Mouse (Mus musculus): Measurements from ENCODE around the gene Calm4. TPM values are rescaled to one million over a fixed set of nuclear protein-coding genes. Genes with fewer than 3 reads are reported as not detected.
A peak's percentile ranks its signal among the peaks of the same experiment; 100 is the strongest.
"Not testable (repeated sequence)": the region's sequence is repeated elsewhere in the genome, so short reads cannot be mapped to it uniquely, and the experiment has no call there.

The Calm4 gene
- polyA plus RNA-seq, 1 experiment from 2014 or later: not detected

GRCm38 (mm10) chr13:3807131-3807827 lies 30.3 kb upstream of the Calm4 start:
- ATAC-seq (ENCODE audit: low read depth): no peak
- H3K4me3 ChIP-seq (ENCODE audit: low read length): no peak overlapping the region
- H3K9me3 ChIP-seq (ENCODE audit: control insufficient read depth, low read length): no peaks in the 10 kb centered on the region
- H3K36me3 ChIP-seq (ENCODE audit: control insufficient read depth, insufficient read depth, low read length): no peaks in the 10 kb centered on the region
- no peak overlapping the region for H3K9ac ChIP-seq (ENCODE audit: low read length)
- no peaks in the 10 kb centered on the region for H3K27me3 ChIP-seq (ENCODE audit: control insufficient read depth, insufficient read depth, low read depth, low read length)
- no peak overlapping the region for H3K27ac ChIP-seq (ENCODE audit: low read length)
- H3K4me1 ChIP-seq (replicated peaks; ENCODE audit: control insufficient read depth, insufficient read depth, low read length): peaks cover 5% of the 10 kb centered on the region
- no peak overlapping the region for H3K4me2 ChIP-seq (ENCODE audit: low read depth, low read length)
- 80% methylated on average over 7 of the region's 7 CpGs for WGBS

- no peak for ATAC-seq (ENCODE audit: low read depth)
Observed at GRCm38 (mm10) chr13:3818012-3818739, 19.4 kb upstream of the Calm4 start.

GRCm38 (mm10) chr13:3818740-3819076 lies 18.8 kb upstream of the Calm4 start:
- no peaks in the 10 kb centered on the region for H3K36me3 ChIP-seq (ENCODE audit: control insufficient read depth, insufficient read depth, low read length)
- no peak overlapping the region for H3K4me2 ChIP-seq (ENCODE audit: low read depth, low read length)
- no peaks in the 10 kb centered on the region for H3K27me3 ChIP-seq (ENCODE audit: control insufficient read depth, insufficient read depth, low read depth, low read length)
- WGBS: 75% methylated on average over 2 of the region's 2 CpGs
- no peaks in the 10 kb centered on the region for H3K9me3 ChIP-seq (ENCODE audit: control insufficient read depth, low read length)
- no peak overlapping the region for H3K9ac ChIP-seq (ENCODE audit: low read length)
- no peak for ATAC-seq (ENCODE audit: low read depth)
- no peak overlapping the region for H3K27ac ChIP-seq (ENCODE audit: low read length)
- no peak overlapping the region for H3K4me3 ChIP-seq (ENCODE audit: low read length)
- H3K4me1 ChIP-seq (replicated peaks; ENCODE audit: control insufficient read depth, insufficient read depth, low read length): no peaks in the 10 kb centered on the region

More at GRCm38 (mm10) chr13:3818012-3818739, 19.4 kb upstream of the Calm4 start:
- Histone ChIP-seq H3K4me3 (ENCODE audit: low read length) (no peak overlapping the region), H3K36me3 (ENCODE audit: control insufficient read depth, insufficient read depth, low read length) (no peaks in the 10 kb centered on the region), H3K27ac (ENCODE audit: low read length) (no peak overlapping the region), H3K4me2 (ENCODE audit: low read depth, low read length) (no peak overlapping the region), H3K27me3 (ENCODE audit: control insufficient read depth, insufficient read depth, low read depth, low read length) (no peaks in the 10 kb centered on the region), H3K9ac (ENCODE audit: low read length) (no peak overlapping the region), H3K4me1 (replicated peaks; ENCODE audit: control insufficient read depth, insufficient read depth, low read length) (no peaks in the 10 kb centered on the region), H3K9me3 (ENCODE audit: control insufficient read depth, low read length) (no peaks in the 10 kb centered on the region)
- WGBS: 63% methylated on average over 5 of the region's 5 CpGs

GRCm38 (mm10) chr13:3822105-3822504 lies 15.5 kb upstream of the Calm4 start:
- 56% methylated on average over 4 of the region's 4 CpGs for WGBS
- Histone ChIP-seq H3K27ac (ENCODE audit: low read length) (no peak overlapping the region), H3K4me3 (ENCODE audit: low read length) (no peak overlapping the region), H3K9me3 (ENCODE audit: control insufficient read depth, low read length) (no peaks in the 10 kb centered on the region), H3K36me3 (ENCODE audit: control insufficient read depth, insufficient read depth, low read length) (no peaks in the 10 kb centered on the region), H3K27me3 (ENCODE audit: control insufficient read depth, insufficient read depth, low read depth, low read length) (no peaks in the 10 kb centered on the region), H3K4me2 (ENCODE audit: low read depth, low read length) (no peak overlapping the region), H3K4me1 (replicated peaks; ENCODE audit: control insufficient read depth, insufficient read depth, low read length) (no peaks in the 10 kb centered on the region), H3K9ac (ENCODE audit: low read length) (no peak overlapping the region)
- no peak for ATAC-seq (ENCODE audit: low read depth)

GRCm38 (mm10) chr13:3825726-3826125 lies 11.8 kb upstream of the Calm4 start:
- H3K9ac ChIP-seq (ENCODE audit: low read length): no peak overlapping the region
- no peak for ATAC-seq (ENCODE audit: low read depth)

GRCm38 (mm10) chr13:3831546-3831945 lies 6.0 kb upstream of the Calm4 start:
- H3K36me3 ChIP-seq (ENCODE audit: control insufficient read depth, insufficient read depth, low read length): no peaks in the 10 kb centered on the region
- no peaks in the 10 kb centered on the region for H3K9me3 ChIP-seq (ENCODE audit: control insufficient read depth, low read length)
- H3K4me1 ChIP-seq (replicated peaks; ENCODE audit: control insufficient read depth, insufficient read depth, low read length): peaks cover 4% of the 10 kb centered on the region
- no peak overlapping the region for H3K4me2 ChIP-seq (ENCODE audit: low read depth, low read length)
- H3K27ac ChIP-seq (ENCODE audit: low read length): peak overlapping the region; percentile 86
- no peak overlapping the region for H3K9ac ChIP-seq (ENCODE audit: low read length)
- peak; percentile 69 for ATAC-seq (ENCODE audit: low read depth)
- no peak overlapping the region for H3K4me3 ChIP-seq (ENCODE audit: low read length)
- WGBS: 45% methylated on average over 5 of the region's 5 CpGs
- H3K27me3 ChIP-seq (ENCODE audit: control insufficient read depth, insufficient read depth, low read depth, low read length): no peaks in the 10 kb centered on the region

More at GRCm38 (mm10) chr13:3825726-3826125, 11.8 kb upstream of the Calm4 start:
- no peak overlapping the region for H3K4me2 ChIP-seq (ENCODE audit: low read depth, low read length)
- H3K4me1 ChIP-seq (replicated peaks; ENCODE audit: control insufficient read depth, insufficient read depth, low read length): no peaks in the 10 kb centered on the region
- H3K9me3 ChIP-seq (ENCODE audit: control insufficient read depth, low read length): no peaks in the 10 kb centered on the region
- no peak overlapping the region for H3K4me3 ChIP-seq (ENCODE audit: low read length)
- H3K36me3 ChIP-seq (ENCODE audit: control insufficient read depth, insufficient read depth, low read length): no peaks in the 10 kb centered on the region
- no peak overlapping the region for H3K27ac ChIP-seq (ENCODE audit: low read length)
- no peaks in the 10 kb centered on the region for H3K27me3 ChIP-seq (ENCODE audit: control insufficient read depth, insufficient read depth, low read depth, low read length)

GRCm38 (mm10) chr13:3831994-3832393 lies 5.6 kb upstream of the Calm4 start:
- no peak overlapping the region for H3K9ac ChIP-seq (ENCODE audit: low read length)
- no peaks in the 10 kb centered on the region for H3K27me3 ChIP-seq (ENCODE audit: control insufficient read depth, insufficient read depth, low read depth, low read length)
- H3K9me3 ChIP-seq (ENCODE audit: control insufficient read depth, low read length): no peaks in the 10 kb centered on the region
- WGBS: 17% methylated on average over 1 of the region's 1 CpGs
- H3K4me2 ChIP-seq (ENCODE audit: low read depth, low read length): 0 out of 2 replicates have a peak overlapping the region, but pooled peaks have one; percentile 16
- peaks cover 4% of the 10 kb centered on the region for H3K4me1 ChIP-seq (replicated peaks; ENCODE audit: control insufficient read depth, insufficient read depth, low read length)
- ATAC-seq (ENCODE audit: low read depth): peak; percentile 93
- no peaks in the 10 kb centered on the region for H3K36me3 ChIP-seq (ENCODE audit: control insufficient read depth, insufficient read depth, low read length)
- peak overlapping the region; percentile 86 for H3K27ac ChIP-seq (ENCODE audit: low read length)
- no peak overlapping the region for H3K4me3 ChIP-seq (ENCODE audit: low read length)

- Histone ChIP-seq H3K4me1 (replicated peaks; ENCODE audit: control insufficient read depth, insufficient read depth, low read length) (peaks cover 4% of the 10 kb centered on the region), H3K36me3 (ENCODE audit: control insufficient read depth, insufficient read depth, low read length) (no peaks in the 10 kb centered on the region), H3K4me3 (ENCODE audit: low read length) (no peak overlapping the region), H3K9ac (ENCODE audit: low read length) (no peak overlapping the region), H3K9me3 (ENCODE audit: control insufficient read depth, low read length) (no peaks in the 10 kb centered on the region), H3K4me2 (ENCODE audit: low read depth, low read length) (0 out of 2 replicates have a peak overlapping the region, but pooled peaks have one; percentile 16), H3K27me3 (ENCODE audit: control insufficient read depth, insufficient read depth, low read depth, low read length) (no peaks in the 10 kb centered on the region), H3K27ac (ENCODE audit: low read length) (peak overlapping the region; percentile 86)
- WGBS: 35% methylated on average over 2 of the region's 2 CpGs
- peak; percentile 77 for ATAC-seq (ENCODE audit: low read depth)
Observed at GRCm38 (mm10) chr13:3832450-3832849, 5.1 kb upstream of the Calm4 start.

- H3K9me3 ChIP-seq (ENCODE audit: control insufficient read depth, low read length); H3K4me1 ChIP-seq (replicated peaks; ENCODE audit: control insufficient read depth, insufficient read depth, low read length); H3K4me2 ChIP-seq (ENCODE audit: low read depth, low read length); H3K27ac ChIP-seq (ENCODE audit: low read length); ATAC-seq (ENCODE audit: low read depth); H3K9ac ChIP-seq (ENCODE audit: low read length); H3K27me3 ChIP-seq (ENCODE audit: control insufficient read depth, insufficient read depth, low read depth, low read length); H3K36me3 ChIP-seq (ENCODE audit: control insufficient read depth, insufficient read depth, low read length); H3K4me3 ChIP-seq (ENCODE audit: low read length): not testable (repeated sequence)
Observed at GRCm38 (mm10) chr13:3833644-3834043, 3.9 kb upstream of the Calm4 start.
